Mouse (Mus musculus) left cerebral cortex, adult 8-10 months (tissue): ENCODE measurements around the gene Dmwd. TPM values are rescaled to one million over a fixed set of nuclear protein-coding genes. Genes with fewer than 3 reads are reported as not detected.
A peak's percentile ranks its signal among the peaks of the same experiment; 100 is the strongest.

ENCODE experiments used
- DNase-seq, 2 experiments: peaks; one replicate each; pipeline ENCODE4 v3.0.0; 2022; ENCODE audit warnings: low spot score in 2 of 2
- total RNA-seq, 4 experiments: library from RNA; stranded (reverse); gene quantifications; 2 replicates each; pipeline ENCODE4 v1.2.4; 2022

The Dmwd gene
- 100 to 1,000 TPM; 139 to 148 (median 143) TPM for total RNA-seq

DNA sequence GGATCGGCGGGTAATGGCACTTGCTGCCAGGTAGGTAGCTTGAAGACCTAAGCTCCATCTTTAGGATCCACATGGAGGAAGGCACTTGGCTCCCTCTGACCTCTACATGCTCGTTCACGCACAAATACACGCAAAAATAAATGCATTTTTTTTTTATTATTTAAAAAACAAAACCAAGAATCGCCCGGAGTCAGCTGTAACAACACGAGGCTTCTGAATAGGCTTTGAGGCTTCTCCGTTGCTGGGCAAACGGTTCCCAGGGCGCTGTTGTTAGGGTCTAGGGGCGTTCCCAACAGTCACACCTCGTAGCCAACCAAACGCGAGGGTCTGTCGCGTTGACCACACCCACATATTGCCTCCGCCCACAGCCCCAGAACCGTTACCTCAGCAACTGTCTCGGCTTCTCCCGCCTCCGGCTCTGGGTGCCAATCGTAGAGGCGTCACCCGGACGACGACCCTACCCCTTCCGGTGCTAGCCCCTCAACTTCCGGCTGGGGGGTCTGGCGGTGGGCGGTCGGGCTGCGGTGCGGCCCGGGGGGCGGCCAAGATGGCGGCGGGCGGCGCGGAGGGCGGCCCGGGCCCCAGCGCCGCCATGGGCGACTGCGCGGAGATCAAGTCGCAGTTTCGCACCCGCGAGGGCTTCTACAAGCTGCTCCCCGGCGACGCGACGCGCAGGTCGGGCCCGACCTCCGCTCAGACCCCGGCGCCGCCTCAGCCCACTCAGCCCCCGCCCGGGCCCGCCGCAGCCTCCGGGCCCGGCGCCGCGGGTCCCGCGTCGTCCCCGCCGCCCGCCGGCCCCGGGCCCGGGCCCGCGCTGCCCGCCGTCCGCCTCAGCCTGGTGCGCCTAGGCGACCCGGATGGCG lies at the start of gene Dmwd:
TSS of gene Dmwd (plus strand) at position 505 of the 863 bp plus-strand sequence.
- peak; percentile 83 to 98 for DNase-seq

DNA sequence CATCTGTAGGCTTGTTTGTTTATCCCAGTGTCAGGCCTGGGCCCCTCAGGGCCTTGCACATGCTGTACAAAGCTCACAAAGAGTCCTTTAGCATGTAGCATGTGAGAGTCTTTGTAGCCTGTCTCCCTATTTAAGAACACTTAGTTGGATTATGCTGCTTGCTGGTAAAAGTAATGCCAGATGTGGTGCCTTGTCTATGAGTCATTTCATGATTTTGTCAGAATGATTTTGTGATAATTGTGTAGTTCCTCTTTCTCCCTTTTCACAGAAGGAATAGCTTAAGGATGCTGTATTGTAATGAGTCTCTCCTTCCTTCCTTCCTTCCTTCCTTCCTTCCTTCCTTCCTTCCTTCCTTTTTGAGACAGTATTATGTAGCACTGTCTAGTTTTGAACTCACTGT lies 48.0 kb upstream of the Dmwd start:
- no peak for DNase-seq

DNA sequence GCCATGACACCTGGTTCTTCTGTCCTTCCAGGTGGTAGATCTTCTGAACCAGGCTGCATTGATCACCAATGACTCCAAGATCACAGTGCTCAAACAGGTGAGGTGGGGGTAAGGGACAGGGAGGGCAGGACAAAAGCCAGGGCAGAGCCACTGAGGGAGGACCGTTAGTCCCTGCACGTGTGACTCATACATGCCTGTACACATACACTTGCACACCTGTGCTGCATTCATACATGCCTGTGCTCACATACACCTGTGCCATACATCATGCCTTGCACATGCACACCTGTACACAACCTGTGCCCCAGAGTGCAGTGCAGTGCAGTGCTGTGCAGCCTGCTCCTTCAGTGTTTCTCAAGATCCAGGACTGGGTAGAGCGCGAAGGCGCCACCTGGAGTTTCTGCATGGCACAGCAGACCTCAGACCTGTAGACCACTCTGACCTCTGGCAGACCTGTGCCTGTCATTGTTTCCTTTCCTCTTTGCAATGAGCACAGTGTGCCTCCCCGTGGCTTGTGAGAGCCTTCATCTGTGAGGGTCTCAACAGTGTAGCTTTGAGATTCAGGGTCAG lies 46.9 kb upstream of the Dmwd start:
- no peak for DNase-seq

DNA sequence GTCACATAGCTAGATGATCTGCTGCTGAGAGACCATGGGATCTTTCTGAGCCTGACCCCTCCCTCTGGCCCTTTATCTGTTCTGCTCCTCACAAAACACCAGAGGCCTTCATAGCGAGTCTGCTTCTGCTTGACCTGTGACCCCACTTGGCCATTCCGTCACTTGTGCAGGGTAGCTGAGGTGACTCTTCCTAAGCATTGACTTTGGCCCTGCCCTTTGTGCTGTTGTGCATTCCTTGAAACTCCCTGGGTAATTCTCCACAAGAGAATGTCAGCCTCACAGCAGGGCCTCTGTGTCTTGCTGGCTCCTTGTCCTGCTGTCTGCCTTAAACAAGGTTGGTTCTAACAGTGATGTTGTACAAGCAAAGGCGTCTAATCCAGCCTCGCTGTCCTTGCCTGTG lies 44.4 kb upstream of the Dmwd start:
- DNase-seq, result no peak

DNA sequence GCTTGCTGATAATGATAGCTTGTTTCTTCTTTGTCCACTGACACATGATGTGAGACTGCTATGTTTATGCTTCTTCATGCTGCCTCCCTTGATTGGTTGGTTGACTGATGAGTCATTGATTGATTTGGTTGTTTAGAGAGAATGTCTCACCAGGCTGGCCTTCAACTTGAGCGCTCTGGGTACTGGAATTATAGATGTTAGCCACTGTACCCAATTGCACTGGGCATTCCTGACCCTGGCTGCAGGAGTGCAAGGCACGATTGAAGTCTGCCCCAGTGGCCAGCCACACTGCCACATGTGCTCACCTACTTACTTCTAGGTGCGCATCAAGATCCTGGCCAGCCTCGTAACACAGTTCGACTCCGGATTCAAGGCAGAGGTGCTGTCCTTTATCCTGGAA lies 31.4 kb upstream of the Dmwd start:
- no peak for DNase-seq

DNA sequence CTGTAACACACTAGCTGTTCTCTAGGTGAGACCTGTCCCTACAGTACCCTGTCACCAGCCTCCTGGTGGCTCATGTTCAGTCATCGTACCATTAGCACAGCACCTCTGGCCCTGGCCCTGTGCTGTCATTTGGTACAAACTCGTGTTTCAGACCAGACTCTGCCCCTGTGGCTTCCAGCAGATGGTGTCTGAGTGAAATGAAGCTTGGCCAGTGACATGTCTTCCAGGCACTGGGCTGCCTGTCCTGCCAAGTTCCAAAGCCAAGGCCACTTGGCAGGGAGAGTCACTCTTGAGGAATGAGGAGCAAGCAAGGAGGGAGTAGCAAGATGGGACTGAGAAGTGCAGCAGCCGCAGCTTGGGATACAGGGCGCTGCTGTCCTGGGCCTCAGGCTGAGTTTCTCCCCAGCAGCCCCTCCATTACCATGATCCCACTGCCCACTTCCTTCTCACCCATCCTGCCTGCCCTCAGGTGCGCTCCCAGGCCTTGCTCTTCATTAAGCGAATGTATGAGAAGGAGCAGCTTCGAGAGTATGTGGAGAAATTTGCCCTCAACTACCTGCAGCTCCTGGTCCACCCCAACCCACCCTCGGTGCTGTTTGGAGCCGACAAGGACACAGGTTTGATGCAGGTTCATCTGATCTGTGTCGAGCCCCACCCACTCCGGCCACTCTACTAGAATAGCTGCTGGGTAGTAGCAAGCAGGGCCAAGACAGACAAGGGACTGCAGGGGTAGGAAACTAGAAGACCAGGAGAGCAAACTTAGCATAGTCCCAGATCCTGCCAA lies 29.5 kb upstream of the Dmwd start:
- DNase-seq, result no peak

DNA sequence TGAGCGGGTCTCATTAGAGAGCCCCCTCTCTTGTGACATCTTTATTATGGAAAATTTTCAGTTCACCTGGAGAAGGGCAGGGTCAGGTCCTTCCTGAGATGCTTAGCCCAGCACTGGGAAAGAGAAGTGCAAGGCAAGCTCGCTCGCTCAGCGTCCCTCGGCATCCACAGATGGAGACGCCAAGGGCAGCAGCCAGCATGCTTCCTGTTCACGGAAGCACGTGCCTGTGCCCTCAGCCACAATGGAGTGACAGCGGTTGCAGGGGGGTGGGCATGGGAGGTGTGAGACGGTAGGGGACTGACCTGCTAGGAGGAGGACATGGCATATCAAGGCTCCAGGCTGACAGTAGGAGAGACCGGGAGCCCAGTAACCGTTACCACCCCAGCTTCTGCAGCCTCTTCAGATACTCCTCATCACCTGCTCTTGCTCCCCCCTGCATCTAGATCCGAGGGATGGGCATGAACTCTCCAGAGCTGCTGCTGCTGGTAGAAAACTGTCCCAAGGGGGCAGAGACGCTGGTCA lies 28.0 kb upstream of the Dmwd start:
- no peak for DNase-seq

DNA sequence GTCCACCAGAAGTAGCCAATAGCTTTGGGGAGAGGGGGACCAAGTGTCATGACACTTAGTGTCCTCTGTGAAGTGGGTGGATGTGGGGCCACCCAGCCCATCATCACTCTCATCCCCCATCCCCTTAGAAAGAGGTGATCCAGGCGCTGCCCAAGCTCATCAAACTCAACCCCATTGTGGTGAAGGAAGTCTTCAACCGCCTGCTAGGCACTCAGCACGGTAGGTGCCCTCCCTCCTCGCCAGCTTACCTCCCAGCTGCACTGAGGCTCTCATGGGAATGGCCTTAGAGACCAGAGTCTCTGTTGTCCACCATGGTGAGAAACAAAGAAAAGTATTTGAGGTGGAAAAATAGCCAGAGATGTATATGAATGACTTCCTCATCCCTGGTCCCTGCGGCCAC lies 26.8 kb upstream of the Dmwd start:
- DNase-seq, result no peak

DNA sequence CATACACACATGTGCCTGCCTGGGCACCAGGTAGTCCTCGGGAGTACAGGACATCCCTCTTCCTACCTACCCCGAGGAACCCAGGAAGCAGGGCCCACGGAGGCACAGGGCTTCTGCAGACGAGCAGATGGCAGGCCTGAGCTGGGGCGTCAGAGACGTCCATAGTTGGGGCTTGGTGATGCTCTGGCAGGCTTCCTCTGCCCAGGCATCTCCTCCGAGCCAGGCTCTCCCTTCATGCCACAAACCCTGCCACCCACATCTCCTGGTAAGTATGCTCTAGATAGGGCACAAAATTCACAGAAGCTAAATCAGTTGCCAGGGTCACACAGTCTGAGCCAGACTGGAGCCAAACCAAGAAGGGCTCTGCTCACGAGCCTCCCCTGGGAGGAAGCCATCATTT lies 25.9 kb upstream of the Dmwd start:
- peak in 1 of 2 experiments; percentile 60 for DNase-seq

DNA sequence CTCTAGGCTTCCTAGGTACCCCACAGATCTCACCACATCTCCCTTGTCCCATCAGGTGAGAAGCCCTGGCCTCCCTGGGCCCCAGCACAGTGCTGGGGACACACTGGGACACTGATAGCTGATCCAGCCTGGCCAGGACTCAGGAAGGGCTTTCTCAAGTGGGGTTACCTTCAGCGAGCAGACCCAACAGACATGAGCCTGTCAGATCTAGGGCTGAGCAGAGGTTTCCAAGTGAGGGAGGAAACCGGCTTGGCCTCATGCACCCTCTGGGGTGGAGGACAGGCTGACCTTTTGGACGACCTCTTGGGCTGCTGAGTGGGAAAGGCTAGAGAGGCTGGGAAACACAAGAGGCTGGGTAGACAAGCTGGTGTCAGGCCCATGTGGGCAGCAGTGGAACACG lies 24.9 kb upstream of the Dmwd start:
- no peak for DNase-seq

DNA sequence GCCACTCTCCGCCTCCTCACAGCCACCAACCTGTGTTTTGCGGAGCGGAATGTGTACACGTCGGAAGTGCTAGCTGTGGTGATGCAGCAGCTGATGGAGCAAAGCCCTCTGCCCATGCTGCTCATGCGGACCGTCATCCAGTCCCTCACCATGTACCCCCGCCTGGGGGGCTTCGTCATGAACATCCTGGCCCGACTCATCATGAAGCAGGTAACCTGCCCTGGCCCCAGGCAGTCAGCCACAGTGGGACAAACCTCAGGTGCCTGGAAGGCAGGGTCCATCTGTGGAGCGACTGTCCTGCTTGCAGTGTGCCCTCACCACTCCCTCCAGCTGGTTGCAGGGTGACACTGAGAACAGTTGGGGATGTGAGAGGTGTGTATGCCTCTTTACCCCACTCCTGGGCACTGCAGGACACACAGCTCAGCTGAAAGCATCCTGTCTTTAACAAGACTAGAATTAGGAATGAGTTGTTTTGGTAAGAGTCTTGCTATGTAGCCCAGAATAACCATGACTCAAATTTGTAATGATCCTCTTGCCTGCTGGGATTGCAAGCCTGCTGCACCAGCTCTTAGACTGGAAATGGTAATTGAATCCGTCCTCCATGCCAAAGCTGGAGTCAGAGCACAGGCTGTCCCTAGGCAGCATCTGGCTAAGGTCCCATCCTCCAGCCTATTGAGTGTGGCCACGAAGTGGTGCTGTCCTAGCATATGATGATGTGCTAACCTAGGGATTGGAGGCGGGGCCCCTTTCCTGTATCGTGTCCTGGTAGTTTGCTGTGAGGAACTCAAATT lies 23.5 kb upstream of the Dmwd start:
- DNase-seq, result peak; percentile 37 to 80

DNA sequence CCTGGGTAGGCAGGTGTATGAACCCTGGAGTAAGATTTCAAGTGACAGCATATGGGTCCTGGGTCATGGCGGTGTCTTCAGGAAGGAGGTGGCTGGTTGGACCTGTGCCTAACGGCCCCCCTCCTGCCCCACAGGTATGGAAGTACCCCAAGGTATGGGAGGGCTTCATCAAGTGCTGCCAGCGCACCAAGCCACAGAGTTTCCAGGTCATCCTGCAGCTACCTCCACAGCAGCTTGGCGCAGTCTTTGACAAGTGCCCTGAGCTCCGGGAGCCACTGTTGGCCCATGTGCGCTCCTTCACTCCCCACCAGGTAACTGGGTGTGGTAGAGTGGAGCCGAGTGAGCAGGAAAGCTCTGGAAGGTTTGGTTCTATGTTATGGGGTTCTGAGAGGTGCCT lies 22.9 kb upstream of the Dmwd start:
- no peak for DNase-seq

DNA sequence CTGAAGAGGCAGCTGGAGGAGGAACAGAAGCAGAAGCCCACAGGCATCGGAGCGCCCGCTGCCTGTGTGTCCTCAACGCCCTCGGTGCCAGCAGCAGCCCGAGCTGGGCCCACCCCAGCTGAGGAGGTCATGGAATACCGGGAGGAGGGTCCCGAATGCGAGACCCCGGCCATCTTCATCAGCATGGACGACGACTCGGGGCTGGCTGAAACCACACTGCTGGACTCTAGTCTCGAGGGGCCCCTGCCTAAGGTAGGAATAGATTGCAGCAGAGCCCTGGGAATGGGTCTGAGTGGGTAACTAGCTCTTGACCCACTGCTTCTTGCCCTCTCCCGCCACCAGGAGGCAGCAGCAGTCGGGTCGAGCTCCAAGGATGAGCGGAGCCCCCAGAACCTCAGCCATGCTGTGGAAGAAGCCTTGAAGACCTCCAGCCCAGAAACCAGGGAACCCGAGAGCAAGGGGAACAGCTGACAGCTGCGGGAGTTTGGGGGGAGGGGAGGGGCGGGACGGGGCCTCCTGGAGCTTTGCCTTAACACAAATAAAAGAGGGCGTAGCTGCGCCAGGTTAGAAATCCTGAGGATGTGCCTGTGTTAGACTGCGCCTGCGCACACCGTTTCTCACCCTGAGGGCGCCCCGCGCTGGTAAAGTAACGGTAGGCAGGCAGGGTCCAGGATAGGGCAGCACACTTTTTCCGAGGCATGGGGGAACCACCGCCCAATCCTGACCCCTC lies 21.8 kb upstream of the Dmwd start, which contains the start of gene Rsph6a:
TSS of gene Rsph6a (plus strand) at position 644 of the 730 bp plus-strand sequence.
- no peak for DNase-seq

DNA sequence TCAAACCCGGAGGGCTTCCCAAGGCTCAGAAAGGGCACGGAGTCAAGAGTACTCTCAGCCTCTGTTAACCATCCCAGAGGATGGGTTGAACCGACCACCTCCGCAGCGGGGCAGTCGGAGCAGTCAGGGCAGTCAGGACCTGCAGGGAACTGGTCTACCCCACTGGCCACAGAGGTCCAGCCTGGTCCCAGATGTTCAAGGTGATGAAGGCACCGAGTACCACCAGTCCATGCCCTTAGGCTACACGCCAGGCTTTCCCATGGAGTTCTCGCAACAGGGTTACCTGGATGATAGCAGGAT lies 21.3 kb upstream of the Dmwd start:
- DNase-seq, result no peak

DNA sequence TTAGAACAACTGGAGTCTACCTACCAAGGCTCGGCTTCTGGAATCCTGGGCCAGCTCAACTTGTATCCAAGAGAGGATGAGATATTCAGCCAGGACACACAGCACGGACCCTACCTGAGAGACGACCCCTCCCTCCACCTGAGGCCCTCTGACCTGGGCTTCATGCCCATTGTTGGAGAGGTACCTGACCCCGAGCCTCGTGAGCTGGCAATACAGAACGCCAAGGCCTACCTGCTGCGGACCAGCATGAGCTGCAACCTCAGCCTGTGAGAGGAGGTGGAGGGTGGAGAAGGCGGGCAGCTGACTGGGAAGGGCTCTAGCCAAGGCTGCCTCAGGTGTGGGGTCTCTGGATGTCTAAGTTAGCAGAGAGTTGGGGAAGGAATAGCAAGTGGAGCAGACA lies 20.9 kb upstream of the Dmwd start:
- DNase-seq, result no peak

DNA sequence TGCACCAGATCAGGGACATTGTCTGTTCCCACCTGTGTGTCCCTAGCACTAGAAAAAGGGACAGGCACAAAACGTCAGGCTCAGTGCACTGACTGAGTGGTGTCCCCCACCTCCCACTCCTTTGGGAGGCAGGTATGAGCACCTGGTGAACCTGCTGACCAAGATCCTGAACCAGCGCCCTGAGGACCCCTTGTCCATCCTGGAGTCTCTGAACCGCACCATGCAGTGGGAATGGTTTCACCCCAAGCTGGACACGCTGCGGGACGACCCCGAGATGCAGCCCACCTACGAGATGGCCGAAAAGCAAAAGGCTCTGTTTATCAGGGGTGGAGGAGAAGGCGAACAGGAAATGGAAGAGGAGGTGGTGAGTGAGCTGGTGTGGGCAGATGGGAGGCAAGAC lies 18.6 kb upstream of the Dmwd start:
- DNase-seq, result no peak

DNA sequence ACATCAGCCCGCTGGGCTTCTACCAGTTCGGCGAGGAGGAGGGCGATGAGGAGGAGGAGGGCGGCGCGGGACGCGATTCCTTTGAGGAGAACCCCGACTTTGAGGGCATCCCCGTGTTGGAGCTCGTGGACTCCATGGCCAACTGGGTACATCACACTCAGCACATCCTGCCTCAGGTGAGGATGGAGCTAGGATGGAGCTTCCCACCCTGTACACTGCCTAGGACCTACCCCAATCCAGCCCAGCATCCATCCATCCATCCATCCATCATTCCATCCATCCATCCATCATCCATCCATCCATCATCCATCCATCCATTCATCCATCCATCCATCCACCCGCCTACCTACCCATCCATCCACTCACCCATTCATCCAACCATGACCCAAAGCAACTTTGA lies 10.1 kb upstream of the Dmwd start:
- DNase-seq, result no peak

DNA sequence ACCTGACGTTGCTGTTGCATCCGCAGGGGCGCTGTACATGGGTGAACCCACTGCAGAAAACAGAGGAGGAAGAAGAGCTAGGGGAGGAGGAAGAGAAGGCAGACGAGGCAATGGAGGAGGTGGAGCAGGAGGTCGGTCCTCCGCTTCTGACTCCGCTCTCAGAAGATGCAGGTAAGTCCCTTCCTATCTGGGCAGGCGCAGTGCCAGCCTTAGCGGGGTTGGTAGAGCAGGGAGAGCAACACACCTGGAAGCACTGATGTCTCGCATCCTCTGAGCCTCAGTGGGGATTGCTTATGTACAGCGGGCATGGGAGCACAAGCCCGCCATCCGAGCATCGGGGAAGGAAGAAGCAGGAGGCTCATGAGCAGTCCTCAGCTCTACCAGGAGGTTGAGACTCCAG lies 9.0 kb upstream of the Dmwd start:
- no peak for DNase-seq

DNA sequence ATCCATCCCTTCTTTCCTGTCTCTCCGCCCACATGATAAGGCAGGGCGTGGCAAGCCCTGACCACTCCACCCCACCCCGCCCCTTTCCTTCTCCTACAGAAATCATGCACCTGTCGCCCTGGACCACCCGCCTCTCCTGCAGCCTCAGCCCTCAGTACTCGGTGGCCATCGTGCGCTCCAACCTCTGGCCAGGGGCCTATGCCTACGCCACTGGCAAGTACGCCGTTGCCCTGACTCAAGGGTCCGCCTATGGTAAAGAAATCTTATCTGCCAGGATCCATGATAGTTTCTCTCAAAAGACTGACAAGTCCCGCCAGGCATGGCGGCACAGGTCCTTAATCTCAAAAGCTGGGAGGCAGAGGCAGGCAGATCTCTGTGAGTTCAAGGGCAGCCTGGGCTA lies 8.1 kb upstream of the Dmwd start:
- DNase-seq, result no peak

DNA sequence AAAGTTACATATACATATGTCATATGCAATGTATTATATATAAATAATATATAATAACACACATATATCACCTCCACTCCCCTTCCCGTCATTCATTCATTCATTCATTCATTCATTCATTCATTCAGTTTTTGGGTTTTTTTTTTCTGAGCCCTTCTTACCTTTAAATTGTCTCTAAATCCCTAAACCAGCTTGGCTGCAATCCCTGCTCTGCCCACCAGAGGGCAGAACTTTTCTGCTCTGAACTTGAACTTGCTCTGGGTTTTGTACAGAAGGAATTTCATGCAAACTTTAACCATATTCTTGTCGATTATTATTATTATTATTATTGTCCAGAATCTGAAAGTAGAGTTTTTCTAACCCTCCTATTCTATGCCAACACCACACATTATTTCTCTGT lies 7.3 kb upstream of the Dmwd start:
- peak in 1 of 2 experiments; percentile 69 for DNase-seq

DNA sequence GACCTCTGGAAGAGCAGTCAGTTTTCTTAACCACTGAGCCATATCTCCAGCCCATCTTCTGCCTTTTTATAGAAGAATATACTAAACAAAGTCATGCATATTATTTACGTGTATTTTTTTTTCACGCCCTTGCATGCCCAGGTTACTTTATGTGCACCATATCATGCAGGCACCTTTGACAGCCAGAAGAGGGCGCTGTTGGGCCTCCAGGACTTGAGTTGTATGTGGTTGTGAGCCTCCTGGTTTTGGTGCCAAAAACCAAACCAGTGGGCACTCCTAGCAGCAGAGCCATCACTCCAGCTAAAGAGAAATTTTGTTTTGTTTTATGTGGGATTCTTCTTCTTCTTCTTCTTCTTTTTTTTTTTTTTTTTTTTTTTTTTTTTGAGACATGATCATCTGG lies 6.5 kb upstream of the Dmwd start:
- DNase-seq, result no peak
